Mouse (Mus musculus) myocyte (in vitro differentiated cells): ENCODE measurements around the gene Rbm19.

Source experiments
- CEBPB ChIP-seq: IDR thresholded peaks from 2 replicates; pipeline ENCODE4 v1.6.1; 2011; ENCODE audit warnings: mild to moderate bottlenecking, moderate library complexity; ENCODE audit not compliant: poor library complexity, insufficient read depth, severe bottlenecking
- E2F4 ChIP-seq: IDR thresholded peaks from one replicate; pipeline ENCODE4 v1.6.1; 2011; ENCODE audit warnings: mild to moderate bottlenecking, control low read depth, moderate library complexity; ENCODE audit not compliant: insufficient read depth
- MAX ChIP-seq: IDR thresholded peaks from one replicate; pipeline ENCODE4 v1.6.1; 2011; ENCODE audit warnings: low read depth, mild to moderate bottlenecking, control low read depth
- MYOD1 ChIP-seq, 3 experiments: IDR thresholded peaks; one replicate each; pipeline ENCODE4 v1.6.1; 2011; ENCODE audit warnings: control low read depth in 2 of 3, low read depth in 2 of 3, mild to moderate bottlenecking in 2 of 3, moderate library complexity in 1 of 3; ENCODE audit not compliant: insufficient read length in 2 of 3, control insufficient read depth in 1 of 3
- MYOG ChIP-seq, 3 experiments: IDR thresholded peaks; one replicate each; pipeline ENCODE4 v1.6.1; 2011; ENCODE audit warnings: control low read depth in 2 of 3, low read depth in 2 of 3, mild to moderate bottlenecking in 2 of 3; ENCODE audit not compliant: insufficient read length in 2 of 3, control insufficient read depth in 1 of 3, insufficient read depth in 1 of 3
- POLR2A ChIP-seq: IDR thresholded peaks from one replicate; pipeline ENCODE4 v1.6.1; 2011; ENCODE audit warnings: low read depth, mild to moderate bottlenecking, control low read depth, moderate library complexity; ENCODE audit not compliant: insufficient read length
- POLR2AphosphoS2 ChIP-seq: IDR thresholded peaks from one replicate; pipeline ENCODE4 v1.6.1; 2011; ENCODE audit warnings: low read depth, control low read depth; ENCODE audit not compliant: insufficient read length
- REST ChIP-seq: IDR thresholded peaks from one replicate; pipeline ENCODE4 v1.6.1; 2011; ENCODE audit warnings: mild to moderate bottlenecking, control low read depth, moderate library complexity; ENCODE audit not compliant: insufficient read depth, insufficient read length
- SRF ChIP-seq: IDR thresholded peaks from one replicate; pipeline ENCODE4 v1.6.1; 2011; ENCODE audit warnings: low read depth; ENCODE audit not compliant: control insufficient read depth, insufficient read length
- TCF12 ChIP-seq: IDR thresholded peaks from one replicate; pipeline ENCODE4 v1.6.1; 2011; ENCODE audit warnings: mild to moderate bottlenecking, control low read depth; ENCODE audit not compliant: poor library complexity, insufficient read depth, severe bottlenecking
- TCF3 ChIP-seq: IDR thresholded peaks from one replicate; pipeline ENCODE4 v1.6.1; 2011; ENCODE audit warnings: low read depth, control low read depth; ENCODE audit not compliant: insufficient read length
- USF1 ChIP-seq: IDR thresholded peaks from one replicate; pipeline ENCODE4 v1.6.1; 2011; ENCODE audit warnings: low read depth, mild to moderate bottlenecking, control low read depth, moderate library complexity

DNA sequence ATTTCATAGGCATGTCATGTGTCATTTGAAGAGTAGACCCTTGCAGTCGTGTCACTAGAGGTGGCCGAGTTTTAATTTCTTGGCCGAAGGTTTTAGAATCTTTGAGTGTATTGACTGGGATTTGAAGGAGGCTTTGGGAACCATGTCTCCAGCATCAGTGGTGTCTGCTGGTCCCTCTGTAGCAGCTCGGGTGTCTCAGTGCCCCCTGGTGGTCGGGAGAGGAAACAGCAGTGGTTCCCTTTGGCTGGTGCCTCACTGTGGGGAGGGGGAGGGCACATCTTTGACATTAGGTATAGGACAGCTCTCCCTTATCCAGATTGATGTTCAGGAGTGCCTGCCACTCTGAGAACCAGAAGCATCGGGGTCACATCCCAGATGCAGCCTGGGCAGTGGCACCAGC, 17.7 kb downstream of the Rbm19 start:
- TF ChIP-seq MYOD1 (IDR thresholded peaks at IDR 0.05; ENCODE audit: control insufficient read depth in 1 of 3, insufficient read length in 2 of 3, low read depth in 2 of 3) (no peak), MAX (no peak), CEBPB (no peak), SRF (no peak), USF1 (no peak), POLR2A (no peak), TCF12 (no peak), POLR2AphosphoS2 (no peak), E2F4 (no peak), REST (no peak), MYOG (IDR thresholded peaks at IDR 0.05; ENCODE audit: control insufficient read depth in 1 of 3, insufficient read depth in 1 of 3, insufficient read length in 2 of 3, low read depth in 2 of 3) (no peak), TCF3 (no peak)
